Mouse (Mus musculus): ENCODE measurements around the gene Ctdspl.
A peak's percentile ranks its signal among the peaks of the same experiment; 100 is the strongest.

Gene Ctdspl

DNA sequence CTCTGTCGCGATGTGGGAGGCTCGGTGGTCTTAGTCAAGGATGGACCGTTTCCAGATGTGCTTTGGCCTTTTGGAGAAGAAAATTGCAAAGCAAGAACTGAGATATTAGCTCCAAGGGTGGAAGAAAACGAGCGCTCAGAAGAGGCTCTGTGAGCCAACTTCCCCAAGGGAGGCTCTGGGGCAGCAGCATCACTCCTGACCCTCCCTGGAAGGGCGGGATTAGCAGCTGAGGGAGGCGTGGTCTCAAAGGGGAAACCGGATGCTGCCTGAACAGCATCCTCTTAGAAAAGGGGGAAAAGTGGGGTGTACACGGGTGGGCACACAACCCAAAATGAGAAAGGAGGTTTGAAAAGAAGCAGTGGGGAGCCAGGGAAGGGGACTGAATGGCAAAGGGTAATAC lies 23.8 kb downstream of the Ctdspl start:
- DNase-seq, result no peak

DNA sequence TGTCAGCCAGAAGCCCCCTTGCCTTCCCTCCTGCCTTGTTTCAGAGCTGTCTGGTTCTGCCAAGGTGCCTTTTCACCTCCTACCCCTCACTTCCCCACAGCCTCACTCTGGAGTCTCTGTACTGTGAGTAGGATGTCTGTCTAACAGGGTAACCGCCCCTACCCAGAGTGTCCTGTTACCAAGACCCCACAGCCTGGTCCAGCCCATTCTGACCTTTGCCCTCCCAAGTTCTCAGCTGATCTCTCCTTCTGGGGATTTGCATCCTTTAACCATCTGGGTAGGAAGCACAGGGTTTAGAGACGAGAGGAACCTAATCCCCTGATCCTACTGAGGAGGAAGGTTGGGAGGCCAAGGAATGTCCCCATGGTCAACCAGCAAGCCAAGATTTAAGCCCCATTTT lies 24.5 kb downstream of the Ctdspl start:
- DNase-seq, result no peak

DNA sequence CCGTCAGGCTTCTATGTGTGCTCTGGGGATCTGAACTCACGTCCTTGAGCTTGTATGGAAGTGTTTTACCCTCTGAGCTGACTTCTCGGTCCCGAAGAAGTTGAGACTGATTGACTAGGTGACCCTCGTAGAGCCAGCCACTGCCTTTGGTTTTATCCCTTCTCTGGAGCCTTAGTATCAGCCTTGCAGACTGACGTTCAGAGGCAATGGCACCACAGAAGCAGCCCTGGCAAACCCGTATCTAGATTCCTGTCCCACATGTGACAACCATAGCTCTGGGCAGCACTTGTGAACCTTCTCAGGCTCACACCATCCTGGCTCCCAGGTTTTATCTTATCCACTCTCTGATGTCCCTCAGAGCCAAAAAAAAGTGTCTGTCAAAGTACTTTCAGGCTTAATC lies 25.1 kb downstream of the Ctdspl start:
- DNase-seq, result no peak

DNA sequence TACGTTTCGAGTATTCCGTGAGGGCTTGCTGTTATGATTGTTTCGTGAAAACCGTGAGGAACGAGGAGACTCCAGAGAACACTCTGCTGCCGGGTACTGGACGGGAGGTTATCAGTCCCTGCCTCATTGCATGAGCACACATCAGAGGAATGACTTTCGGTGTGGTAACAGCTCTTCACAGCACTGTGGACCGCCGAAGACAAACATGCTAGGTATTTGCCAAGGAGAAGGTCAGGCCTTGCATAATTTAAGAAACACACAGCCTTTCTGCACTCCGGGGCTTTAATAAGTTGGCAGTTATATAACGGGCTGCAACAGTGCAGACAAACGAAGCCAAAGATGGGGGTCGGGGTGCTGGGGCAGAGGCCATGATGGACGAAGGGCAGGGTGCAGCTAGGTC lies 25.9 kb downstream of the Ctdspl start:
- DNase-seq, result no peak

DNA sequence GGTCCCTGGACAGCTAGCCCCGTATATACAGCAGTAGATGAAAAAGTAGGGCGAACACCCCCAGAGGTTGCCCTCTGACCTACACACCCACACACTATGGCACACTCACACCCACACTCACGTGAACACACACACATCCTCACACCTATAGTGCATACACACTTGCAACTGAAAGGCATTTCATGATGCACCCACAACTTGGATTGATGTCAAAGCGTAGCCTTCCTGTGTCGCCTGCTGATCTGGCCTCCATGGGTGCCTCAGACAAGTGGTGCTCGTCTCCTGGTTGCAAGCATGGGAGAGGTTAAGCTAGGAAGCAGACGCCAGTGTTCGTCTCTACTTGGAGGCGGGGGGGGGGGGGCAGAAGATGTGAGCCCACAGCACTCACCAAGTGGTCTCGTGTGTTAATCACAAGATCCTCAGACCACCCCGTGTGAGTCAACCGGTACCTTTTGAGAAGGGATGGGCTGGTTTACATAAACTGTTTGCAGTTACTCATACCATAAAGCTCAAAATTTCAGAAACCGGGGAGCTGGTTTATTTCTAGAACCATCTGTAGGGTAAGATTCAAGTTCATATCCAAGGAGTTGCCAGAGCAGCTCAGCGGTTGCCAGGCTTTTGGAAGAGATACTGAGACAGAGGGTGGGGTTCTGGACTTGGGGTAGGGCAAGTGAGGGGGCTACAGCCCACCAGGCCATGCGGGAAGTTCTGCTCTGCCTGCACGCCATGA lies 27.4 kb downstream of the Ctdspl start:
- DNase-seq, result no peak

DNA sequence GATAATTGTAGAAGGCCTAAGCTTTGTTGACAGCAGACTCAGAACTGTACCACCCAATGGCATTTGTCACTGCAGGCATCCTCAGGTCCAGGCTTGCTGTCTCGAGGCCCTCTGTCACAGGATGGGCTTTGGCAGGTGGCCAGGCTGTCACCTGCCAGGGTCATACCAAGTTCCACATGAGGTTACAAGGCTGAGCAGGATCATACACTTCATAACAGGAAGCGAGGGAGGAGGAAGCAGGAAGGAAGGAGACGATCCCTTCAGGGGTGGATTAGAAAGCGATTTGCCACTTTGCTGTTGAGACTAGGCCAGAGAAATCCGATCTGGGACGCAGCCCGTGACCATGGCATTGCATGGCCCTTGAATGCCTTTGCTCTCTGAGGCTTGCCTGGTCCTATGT lies 32.5 kb downstream of the Ctdspl start:
- DNase-seq, result no peak

DNA sequence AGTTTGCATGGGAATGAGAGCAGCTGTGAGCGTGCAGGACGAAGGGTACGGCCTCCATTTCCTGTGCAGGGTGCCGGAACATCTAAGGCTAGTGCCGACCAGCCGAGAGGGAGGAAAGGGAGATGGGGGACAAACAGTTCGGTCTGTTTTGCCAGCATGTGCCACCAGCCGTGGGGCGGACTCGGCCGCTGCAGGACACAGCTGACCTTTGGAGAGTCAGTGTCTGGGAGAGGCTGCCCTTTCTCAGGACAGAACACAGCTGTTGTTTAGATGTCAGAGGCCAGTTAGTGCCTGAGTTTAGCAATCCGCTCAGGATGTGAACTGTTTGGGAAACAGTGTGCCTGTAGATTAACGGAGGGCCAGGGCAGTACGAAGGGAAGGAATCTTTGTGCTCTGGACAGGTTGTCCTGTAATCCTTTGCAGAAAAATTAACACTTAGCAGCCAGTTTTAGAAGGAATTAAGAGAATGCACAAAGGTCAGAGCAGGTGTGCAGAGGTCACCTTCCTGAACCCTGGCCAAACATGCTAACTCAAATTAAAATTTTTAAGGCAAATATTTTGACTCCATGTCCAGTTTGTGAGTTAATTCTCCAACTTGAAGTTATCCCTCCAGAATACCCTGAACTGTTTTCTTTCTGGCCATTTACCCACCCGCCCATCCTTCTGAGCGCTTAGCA lies 34.3 kb downstream of the Ctdspl start:
- peak; percentile 20 for DNase-seq

DNA sequence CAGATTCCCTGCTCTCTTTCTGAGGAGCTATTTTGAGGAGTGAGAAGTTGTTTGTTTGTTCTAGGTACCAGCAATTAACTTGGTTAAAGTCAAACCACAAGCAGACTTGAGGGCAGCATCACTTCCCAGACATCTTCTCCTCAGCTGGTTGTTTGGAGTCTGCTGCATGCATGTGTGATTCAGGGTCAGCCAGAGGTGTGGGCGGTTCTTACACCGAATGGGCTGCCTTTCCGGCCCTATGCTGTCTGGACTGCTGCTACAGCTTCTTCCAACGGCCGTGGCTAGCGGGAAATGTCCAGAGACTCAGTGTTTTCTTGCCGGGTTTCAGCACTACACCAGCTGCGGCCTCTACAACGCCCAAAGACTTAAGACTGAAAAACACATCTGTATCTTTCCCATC lies 36.9 kb downstream of the Ctdspl start:
- DNase-seq, result no peak

DNA sequence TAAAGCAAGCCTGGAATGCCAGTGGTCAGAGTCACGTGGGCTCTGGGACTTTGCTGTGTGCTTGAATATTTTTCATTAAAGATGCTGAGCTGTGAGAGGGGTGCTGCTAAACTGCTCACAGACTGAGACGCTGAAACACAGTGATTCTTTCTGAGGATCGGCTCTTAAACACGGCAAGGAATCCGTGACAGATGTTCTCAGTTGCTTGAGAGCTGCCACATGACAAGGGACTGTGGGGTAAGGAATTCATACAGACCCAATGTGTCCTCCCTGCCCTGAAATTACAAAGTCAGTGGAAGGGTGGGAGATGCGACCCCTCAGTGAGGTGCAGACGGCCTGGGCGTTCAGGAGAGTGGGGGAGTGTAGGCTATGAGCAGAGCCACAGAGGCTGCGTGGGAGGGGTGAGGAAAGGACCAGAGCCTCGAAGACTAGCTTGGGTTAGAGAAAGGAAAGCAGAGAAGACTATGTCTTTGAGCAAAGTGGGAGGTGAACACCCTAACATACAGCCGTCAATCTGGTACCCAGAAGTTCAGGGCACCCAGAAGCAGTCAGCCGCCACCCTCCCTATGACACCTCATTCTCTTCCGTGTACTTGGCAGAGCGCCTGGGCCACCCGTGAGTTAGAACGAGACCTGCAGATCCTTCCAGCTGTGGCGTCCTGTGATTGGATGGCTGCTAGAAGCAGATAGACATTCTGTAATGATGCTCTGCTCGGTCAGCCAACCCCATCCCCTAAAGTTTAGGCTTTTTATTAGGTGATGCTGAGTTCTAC lies 38.2 kb downstream of the Ctdspl start:
- DNase-seq, result no peak

DNA sequence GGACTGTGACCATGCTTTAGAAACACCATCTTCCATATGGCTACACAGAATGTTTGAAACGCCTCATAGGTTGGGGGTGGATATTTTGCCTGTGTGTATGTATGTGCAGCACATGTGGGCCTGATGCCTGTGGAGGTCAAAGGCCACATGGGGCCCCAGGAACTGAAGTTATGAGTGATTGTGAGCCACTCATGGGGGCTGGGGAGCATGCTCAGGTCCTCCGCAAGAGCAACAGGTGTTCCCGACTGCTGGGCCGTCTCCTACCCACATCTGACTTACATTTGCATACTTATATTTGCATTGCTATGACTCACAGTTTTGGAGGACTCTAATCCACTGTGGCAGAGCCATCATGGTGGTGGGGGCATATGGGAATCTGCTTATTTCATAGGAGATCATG lies 43.6 kb downstream of the Ctdspl start:
- no peak for DNase-seq

DNA sequence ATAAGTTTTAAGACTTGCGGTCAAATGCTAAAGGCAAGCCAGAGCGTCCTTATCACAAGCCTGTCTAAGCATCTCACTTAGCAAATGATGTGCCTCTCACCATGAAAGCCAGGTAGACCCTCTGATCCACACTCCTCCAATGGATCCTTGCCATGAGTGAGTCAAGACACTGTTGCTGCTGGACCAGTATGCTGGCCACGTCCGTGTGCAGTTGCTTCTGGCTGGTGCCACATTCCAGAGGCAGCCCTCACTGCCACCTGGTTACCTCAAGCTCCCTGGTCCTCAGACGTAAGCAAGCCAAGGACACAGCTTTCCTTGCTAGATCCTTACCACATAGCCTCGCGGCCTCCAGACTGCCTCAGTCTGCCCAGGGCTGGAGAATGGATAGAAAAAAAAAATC lies 46.8 kb downstream of the Ctdspl start:
- DNase-seq, result no peak

DNA sequence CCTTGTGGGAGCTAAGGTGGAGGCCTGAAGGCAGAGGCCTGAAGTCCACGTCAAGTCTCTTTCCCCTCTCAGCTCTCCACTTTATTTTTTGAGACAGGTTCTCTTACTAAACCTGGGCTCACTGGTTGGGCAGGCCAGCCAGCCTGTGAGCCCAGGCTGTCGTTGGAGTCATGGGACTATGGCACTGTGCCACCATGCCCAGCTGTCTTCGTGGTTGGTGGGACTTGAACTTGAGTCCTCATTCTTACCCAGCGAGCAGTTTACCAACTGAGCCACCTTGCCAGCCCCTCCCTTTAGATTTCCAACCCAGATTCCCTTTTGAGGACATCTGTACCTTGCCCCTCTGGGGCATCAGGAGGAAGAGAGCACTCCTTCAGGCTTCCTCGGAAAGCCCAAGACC lies 47.3 kb downstream of the Ctdspl start:
- no peak for DNase-seq

DNA sequence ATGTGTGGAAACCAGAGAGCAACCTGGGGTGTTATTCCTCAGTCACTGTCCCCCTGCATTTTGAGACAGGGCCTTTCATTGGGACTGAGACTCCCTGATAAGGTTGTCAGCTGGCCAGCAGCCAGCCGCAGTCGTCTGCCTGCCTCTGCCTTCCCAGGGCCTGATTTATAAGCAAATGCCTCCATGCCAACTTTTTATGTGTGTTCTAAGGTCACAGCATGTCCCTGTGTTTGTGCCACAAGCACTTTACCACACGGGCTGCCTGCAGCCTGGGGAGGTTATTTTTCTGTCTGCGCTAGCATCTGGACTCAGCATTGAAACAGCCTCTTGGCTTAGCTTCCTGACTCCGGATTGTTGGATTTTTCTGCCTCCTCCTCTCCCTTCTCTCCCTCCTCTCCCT lies 47.9 kb downstream of the Ctdspl start:
- no peak for DNase-seq

DNA sequence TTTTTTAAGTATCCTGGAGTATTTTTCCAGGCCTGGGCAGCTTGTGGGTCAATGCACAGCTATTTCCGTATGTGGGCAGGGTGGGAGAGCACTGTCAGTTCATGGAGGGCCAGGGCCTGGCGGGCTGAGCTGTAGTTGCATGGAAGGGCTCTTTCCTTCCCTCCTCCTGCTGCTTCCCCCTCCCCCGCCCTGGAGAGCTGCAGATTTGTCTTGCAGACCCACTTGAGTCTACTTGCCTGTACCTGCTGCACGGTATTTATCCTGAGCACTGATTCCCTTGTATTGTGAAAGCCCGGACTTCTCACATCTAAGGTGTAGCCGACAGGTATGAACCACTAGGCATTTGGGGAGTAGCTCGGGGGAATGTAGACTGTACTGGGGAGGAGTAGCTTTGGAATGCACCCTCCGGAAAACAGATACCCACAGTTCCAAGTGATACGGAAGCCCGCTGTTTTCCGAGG lies 49.0 kb downstream of the Ctdspl start:
- DNase-seq, result no peak

DNA sequence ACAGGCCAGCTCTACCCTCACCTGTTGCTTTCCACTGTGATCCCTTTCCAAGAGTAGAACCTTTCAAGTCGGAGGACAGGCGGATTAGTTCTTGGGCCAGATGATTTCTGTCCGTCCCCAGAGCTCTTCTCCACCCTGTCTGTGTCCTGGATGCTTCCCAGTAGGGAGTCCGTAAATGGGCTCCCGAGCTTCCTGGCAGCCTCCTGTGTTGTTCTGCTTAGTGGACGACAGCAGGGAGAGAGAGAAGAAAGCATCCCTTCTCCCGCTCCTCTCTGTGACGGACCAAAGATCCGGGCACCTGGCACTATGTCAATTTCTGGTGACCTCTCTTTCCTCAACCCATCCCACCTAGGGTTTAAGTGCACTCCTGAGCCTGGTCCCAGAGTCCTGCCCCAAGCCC lies 49.5 kb downstream of the Ctdspl start:
- DNase-seq, result no peak

DNA sequence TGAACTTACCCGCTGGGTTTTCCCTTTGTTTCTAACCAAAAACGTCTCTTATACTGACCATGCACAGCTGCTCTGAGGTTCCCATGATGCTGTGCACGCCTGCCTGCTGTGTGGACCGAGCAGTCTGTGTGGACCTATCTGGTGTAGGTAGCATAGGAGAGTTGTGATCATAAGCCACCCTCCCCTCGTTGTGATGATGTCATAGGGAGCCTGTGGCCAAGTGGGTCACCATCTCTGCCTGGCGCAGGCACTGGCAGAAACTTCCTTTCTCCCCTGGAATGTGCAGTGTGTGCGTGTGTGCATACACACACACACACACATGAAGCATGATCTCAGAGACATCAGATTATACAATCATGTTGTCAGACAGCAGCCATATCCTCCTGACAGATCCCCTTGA lies 50.3 kb downstream of the Ctdspl start:
- DNase-seq, result no peak

DNA sequence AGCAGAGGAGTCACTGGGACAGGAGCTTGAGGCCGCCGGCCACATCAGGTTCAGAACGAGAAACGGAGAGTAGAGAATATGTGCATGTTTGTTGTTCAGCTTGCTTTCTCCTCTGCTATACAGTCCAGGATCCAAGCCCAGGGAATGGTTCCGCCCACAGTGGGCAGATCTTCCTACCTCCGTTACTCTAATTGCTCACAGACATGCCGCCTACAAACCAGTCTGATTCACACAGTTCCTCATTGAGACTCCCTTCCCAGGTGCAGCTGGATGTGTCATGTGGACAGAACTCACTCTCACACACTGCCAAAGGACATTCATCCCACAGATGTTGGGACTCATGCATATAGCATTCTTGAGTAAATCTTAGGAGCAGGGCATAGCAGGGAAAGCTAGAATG lies 51.2 kb downstream of the Ctdspl start:
- DNase-seq, result no peak

DNA sequence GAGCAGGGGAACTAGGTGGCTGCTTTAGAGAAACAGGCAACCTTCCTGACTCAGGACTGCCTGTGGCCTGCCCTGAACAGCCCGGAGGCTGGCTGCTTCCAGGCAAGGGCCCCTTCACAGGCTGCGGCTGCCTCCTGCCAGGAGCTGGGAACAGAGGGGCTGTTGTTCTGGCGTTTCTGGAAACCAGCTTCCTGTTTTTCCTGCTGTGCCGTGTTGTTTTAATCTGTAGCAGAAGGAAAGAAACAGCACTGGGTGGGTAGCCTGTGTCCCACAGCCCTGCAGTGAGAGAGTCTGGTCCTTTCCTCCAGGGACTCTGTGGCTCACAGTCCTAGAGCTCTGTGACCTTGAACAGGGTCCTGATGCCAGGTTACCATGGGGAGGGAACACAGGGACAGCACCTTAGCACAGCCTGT lies 54.2 kb downstream of the Ctdspl start:
- DNase-seq, result no peak

DNA sequence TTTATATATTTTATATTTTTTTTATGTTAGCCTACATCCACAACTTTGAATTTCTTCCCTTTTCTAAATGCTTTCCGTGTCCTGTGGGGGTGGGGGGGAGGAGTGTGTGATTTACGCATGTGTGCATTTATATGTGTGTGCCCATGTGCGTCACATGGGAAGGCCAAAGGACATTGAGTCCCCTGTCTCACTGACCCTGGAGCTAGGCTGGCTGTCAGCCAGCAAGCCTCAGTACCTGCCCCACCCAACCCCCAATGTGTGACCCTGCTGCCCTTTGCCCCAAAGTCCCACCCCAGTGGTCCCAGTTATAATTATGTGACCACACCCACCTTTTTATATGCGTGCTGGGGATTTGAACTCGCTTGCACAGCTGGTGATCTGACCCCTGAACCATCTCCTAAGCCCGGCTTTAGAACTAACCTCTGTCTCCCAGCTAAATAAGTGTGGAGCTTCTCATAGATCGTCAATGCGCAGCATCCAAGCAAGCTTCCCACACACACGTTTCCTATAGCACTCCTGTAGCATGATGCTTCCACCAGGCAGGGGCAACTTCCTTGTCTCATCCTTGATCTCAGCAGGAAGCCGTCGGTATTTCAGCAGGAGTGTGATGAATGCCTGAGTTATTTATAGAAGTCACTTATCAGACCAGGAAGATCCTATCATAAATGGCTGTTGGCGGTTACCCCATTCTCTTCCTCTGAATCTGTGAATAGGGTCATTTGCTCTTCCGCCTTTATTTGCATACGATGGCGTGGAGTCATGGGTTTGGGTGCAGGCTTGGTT lies 58.6 kb downstream of the Ctdspl start:
- DNase-seq, result no peak

DNA sequence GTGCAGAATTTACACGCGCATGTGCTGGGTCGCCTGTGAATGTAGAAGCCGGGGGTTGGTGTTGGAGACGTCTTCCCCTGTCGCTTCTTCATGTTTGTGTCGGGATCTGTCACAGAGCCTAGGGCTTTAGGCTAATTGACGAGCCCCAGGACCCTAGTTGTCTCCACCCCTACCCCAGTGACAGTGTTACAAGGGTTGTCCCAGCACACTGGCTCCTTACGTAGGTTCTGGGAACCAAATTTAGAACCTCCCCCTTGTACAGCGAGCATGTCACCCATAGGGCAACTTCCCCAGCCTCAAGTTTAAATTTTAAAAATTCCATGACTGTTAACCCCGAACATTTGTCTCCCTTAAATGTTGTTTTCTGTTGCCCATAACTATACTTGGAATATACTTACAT lies 60.0 kb downstream of the Ctdspl start:
- DNase-seq, result no peak

DNA sequence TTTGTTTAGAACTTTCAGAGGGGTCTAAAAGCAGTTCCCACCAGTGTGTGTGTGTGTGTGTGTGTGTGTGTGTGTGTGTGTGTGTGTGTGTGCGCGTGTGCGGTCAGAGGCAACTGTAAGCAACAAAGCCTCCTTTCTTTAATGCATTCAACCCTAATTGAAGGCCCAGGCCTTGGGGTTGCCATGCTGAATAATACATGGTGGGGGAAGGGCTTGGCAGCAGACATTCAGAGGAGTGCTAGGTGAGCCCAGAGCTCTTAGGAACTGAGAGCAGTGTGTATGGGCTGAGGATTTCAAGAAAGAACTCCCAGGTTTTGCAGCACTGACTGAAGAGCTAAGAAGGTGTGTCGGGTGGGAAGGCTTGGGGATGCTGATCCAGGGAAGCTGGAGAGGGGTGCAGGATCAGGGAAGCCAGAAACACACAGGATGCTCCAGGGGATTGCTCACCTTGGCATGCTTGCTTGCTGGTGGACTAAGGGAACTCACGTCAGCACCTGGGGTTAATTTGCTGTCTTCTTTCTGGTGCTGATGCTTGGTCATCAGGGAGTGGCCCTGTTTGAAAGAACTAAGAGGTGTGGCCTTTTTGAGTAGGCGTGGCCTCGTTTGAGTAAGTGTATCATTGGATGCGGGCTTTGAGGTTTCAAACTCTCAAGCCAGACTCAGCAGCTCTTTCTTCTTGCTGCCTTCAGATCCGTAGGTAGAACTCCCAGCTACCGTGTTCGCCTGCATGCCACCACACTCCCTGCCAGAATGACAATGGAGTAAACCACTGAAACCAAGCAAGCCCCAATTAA lies 62.7 kb downstream of the Ctdspl start:
- DNase-seq, result no peak

DNA sequence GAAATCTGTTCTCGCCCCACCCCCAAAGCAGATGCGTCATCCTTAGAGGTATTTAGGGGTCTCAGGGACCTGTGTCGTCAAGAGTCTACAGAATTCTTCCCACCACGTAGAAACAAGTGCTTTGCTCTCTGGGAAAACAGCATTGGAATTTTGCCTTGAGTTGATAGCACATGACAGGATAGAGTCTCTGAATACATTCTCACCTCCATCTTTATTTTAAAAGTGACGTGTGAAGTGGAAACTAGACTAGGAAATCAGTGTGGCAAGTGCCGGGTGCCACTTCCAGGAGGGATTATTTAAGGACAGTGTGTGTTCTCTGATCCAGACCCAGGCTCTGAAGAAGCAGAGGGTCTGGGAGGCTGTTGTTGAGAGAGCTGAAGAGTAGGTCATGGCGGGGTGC lies 64.2 kb downstream of the Ctdspl start:
- DNase-seq, result no peak

All from thymus, postnatal 14 days (tissue).